Mouse (Mus musculus): ENCODE measurements around the gene Mical3.

- TF ChIP-seq GATA1 (IDR thresholded peaks at IDR 0.05; ENCODE audit: borderline replicate concordance, low read length) = no peak
- no peak for TF ChIP-seq FLI1 (IDR thresholded peaks at IDR 0.05; ENCODE audit: low read length)
Observed at GRCm38 (mm10) chr6:121098109-121098508, 32.7 kb downstream of the Mical3 start.
